Mouse (Mus musculus): ENCODE data around the gene Gabrr1. TPM values are rescaled to one million over a fixed set of nuclear protein-coding genes. Genes with fewer than 3 reads are reported as not detected.
"Not testable (repeated sequence)": the region's sequence is repeated elsewhere in the genome, so short reads cannot be mapped to it uniquely, and the experiment has no call there.

Gabrr1 gene
- not detected in 2 replicates for polyA plus RNA-seq (2014; fragmentation: Nextera tagmentation; extraction: Ambion mirVana)

- Histone ChIP-seq H3K27ac (ENCODE audit: low read depth, low read length) (no peak within 1 kb of the TSS), H3K4me2 (replicated peaks; ENCODE audit: low read depth, low read length) (no peak within 1 kb of the TSS), H3K27me3 (ENCODE audit: control insufficient read depth, insufficient read depth, low read length) (no peaks in the 10 kb centered on the region), H3K9me3 (ENCODE audit: control insufficient read depth, low read length) (no peaks in the 10 kb centered on the region), H3K36me3 (ENCODE audit: control insufficient read depth, insufficient read depth, low read length) (no peaks in the 10 kb centered on the region), H3K9ac (ENCODE audit: low read depth, low read length) (no peak within 1 kb of the TSS), H3K4me3 (ENCODE audit: low read depth, low read length) (no peak within 1 kb of the TSS), H3K4me1 (replicated peaks; ENCODE audit: control insufficient read depth, insufficient read depth, low read length) (no peaks in the 10 kb centered on the region)
- DNase-seq (ENCODE audit: low spot score) (no peak), ATAC-seq (ENCODE audit: low FRiP score) (no peak)
- 83% methylated on average over 11 of the region's 11 CpGs for WGBS
Measured at GRCm38 (mm10) chr4:33132221-33132620, at the start of gene Gabrr1. Gene Gabrr1, plus strand, starts transcription at chr4:33132521.

- no peaks in the 10 kb centered on the region for H3K36me3 ChIP-seq (ENCODE audit: control insufficient read depth, insufficient read depth, low read length)
- H3K27me3 ChIP-seq (ENCODE audit: control insufficient read depth, insufficient read depth, low read length), result no peaks in the 10 kb centered on the region
- no peak overlapping the region for H3K4me2 ChIP-seq (replicated peaks; ENCODE audit: low read depth, low read length)
- DNase-seq (ENCODE audit: low spot score) (no peak), ATAC-seq (ENCODE audit: low FRiP score) (no peak)
- no peak overlapping the region for H3K27ac ChIP-seq (ENCODE audit: low read depth, low read length)
- H3K4me1 ChIP-seq (replicated peaks; ENCODE audit: control insufficient read depth, insufficient read depth, low read length), result no peaks in the 10 kb centered on the region
- H3K9me3 ChIP-seq (ENCODE audit: control insufficient read depth, low read length), result no peaks in the 10 kb centered on the region
- H3K9ac ChIP-seq (ENCODE audit: low read depth, low read length), result no peak overlapping the region
- H3K4me3 ChIP-seq (ENCODE audit: low read depth, low read length), result no peak overlapping the region
- whole genome bisulfite sequencing, result 85% methylated on average over 6 of the region's 6 CpGs
Measured at GRCm38 (mm10) chr4:33099118-33099694, 33.1 kb upstream of the Gabrr1 start.

- H3K27ac ChIP-seq (ENCODE audit: low read depth, low read length), result no peak overlapping the region
- ATAC-seq (ENCODE audit: low FRiP score) (no peak), DNase-seq (ENCODE audit: low spot score) (no peak)
- no peak overlapping the region for H3K4me3 ChIP-seq (ENCODE audit: low read depth, low read length)
- no peaks in the 10 kb centered on the region for H3K9me3 ChIP-seq (ENCODE audit: control insufficient read depth, low read length)
- no peaks in the 10 kb centered on the region for H3K4me1 ChIP-seq (replicated peaks; ENCODE audit: control insufficient read depth, insufficient read depth, low read length)
- no peak overlapping the region for H3K9ac ChIP-seq (ENCODE audit: low read depth, low read length)
- H3K36me3 ChIP-seq (ENCODE audit: control insufficient read depth, insufficient read depth, low read length), result no peaks in the 10 kb centered on the region
- no peak overlapping the region for H3K4me2 ChIP-seq (replicated peaks; ENCODE audit: low read depth, low read length)
- no peaks in the 10 kb centered on the region for H3K27me3 ChIP-seq (ENCODE audit: control insufficient read depth, insufficient read depth, low read length)
- WGBS, result 86% methylated on average over 14 of the region's 14 CpGs
Measured at GRCm38 (mm10) chr4:33109720-33110458, 22.4 kb upstream of the Gabrr1 start.

- Histone ChIP-seq H3K4me1 (replicated peaks; ENCODE audit: control insufficient read depth, insufficient read depth, low read length) (no peaks in the 10 kb centered on the region), H3K36me3 (ENCODE audit: control insufficient read depth, insufficient read depth, low read length) (no peaks in the 10 kb centered on the region), H3K9me3 (ENCODE audit: control insufficient read depth, low read length) (no peaks in the 10 kb centered on the region), H3K4me2 (replicated peaks; ENCODE audit: low read depth, low read length) (no peak overlapping the region), H3K9ac (ENCODE audit: low read depth, low read length) (no peak overlapping the region), H3K27ac (ENCODE audit: low read depth, low read length) (no peak overlapping the region), H3K4me3 (ENCODE audit: low read depth, low read length) (no peak overlapping the region), H3K27me3 (ENCODE audit: control insufficient read depth, insufficient read depth, low read length) (no peaks in the 10 kb centered on the region)
- DNase-seq (ENCODE audit: low spot score) (no peak), ATAC-seq (ENCODE audit: low FRiP score) (no peak)
- 88% methylated on average over 7 of the region's 7 CpGs for whole genome bisulfite sequencing
Measured at GRCm38 (mm10) chr4:33110845-33111244, 21.5 kb upstream of the Gabrr1 start.

- H3K4me1 ChIP-seq (replicated peaks; ENCODE audit: control insufficient read depth, insufficient read depth, low read length), result no peaks in the 10 kb centered on the region
- H3K9me3 ChIP-seq (ENCODE audit: control insufficient read depth, low read length), result no peaks in the 10 kb centered on the region
- DNase-seq (ENCODE audit: low spot score) (no peak), ATAC-seq (ENCODE audit: low FRiP score) (no peak)
- no peak overlapping the region for H3K9ac ChIP-seq (ENCODE audit: low read depth, low read length)
- no peaks in the 10 kb centered on the region for H3K27me3 ChIP-seq (ENCODE audit: control insufficient read depth, insufficient read depth, low read length)
- H3K36me3 ChIP-seq (ENCODE audit: control insufficient read depth, insufficient read depth, low read length), result no peaks in the 10 kb centered on the region
- H3K27ac ChIP-seq (ENCODE audit: low read depth, low read length), result no peak overlapping the region
- H3K4me3 ChIP-seq (ENCODE audit: low read depth, low read length), result no peak overlapping the region
- no peak overlapping the region for H3K4me2 ChIP-seq (replicated peaks; ENCODE audit: low read depth, low read length)
- 89% methylated on average over 9 of the region's 9 CpGs for WGBS
Measured at GRCm38 (mm10) chr4:33111358-33111757, 21.0 kb upstream of the Gabrr1 start.

GRCm38 (mm10) chr4:33112866-33113265 lies 19.5 kb upstream of the Gabrr1 start:
- H3K36me3 ChIP-seq (ENCODE audit: control insufficient read depth, insufficient read depth, low read length); DNase-seq (ENCODE audit: low spot score); ATAC-seq (ENCODE audit: low FRiP score); H3K4me1 ChIP-seq (replicated peaks; ENCODE audit: control insufficient read depth, insufficient read depth, low read length); H3K4me2 ChIP-seq (replicated peaks; ENCODE audit: low read depth, low read length); H3K27ac ChIP-seq (ENCODE audit: low read depth, low read length); H3K4me3 ChIP-seq (ENCODE audit: low read depth, low read length); H3K27me3 ChIP-seq (ENCODE audit: control insufficient read depth, insufficient read depth, low read length); H3K9ac ChIP-seq (ENCODE audit: low read depth, low read length); H3K9me3 ChIP-seq (ENCODE audit: control insufficient read depth, low read length): not testable (repeated sequence)
- 92% methylated on average over 13 of the region's 14 CpGs for WGBS

- H3K9ac ChIP-seq (ENCODE audit: low read depth, low read length); H3K4me2 ChIP-seq (replicated peaks; ENCODE audit: low read depth, low read length); ATAC-seq (ENCODE audit: low FRiP score); H3K27ac ChIP-seq (ENCODE audit: low read depth, low read length); H3K27me3 ChIP-seq (ENCODE audit: control insufficient read depth, insufficient read depth, low read length); H3K4me1 ChIP-seq (replicated peaks; ENCODE audit: control insufficient read depth, insufficient read depth, low read length); H3K4me3 ChIP-seq (ENCODE audit: low read depth, low read length); H3K36me3 ChIP-seq (ENCODE audit: control insufficient read depth, insufficient read depth, low read length); H3K9me3 ChIP-seq (ENCODE audit: control insufficient read depth, low read length): not testable (repeated sequence)
- peak; percentile 84 for DNase-seq (ENCODE audit: low spot score)
- 2% methylated on average over 3 of the region's 3 CpGs for WGBS
Measured at GRCm38 (mm10) chr4:33119118-33119517, 13.2 kb upstream of the Gabrr1 start.

- Histone ChIP-seq H3K4me3 (ENCODE audit: low read depth, low read length) (no peak overlapping the region), H3K9ac (ENCODE audit: low read depth, low read length) (no peak overlapping the region), H3K36me3 (ENCODE audit: control insufficient read depth, insufficient read depth, low read length) (no peaks in the 10 kb centered on the region), H3K27me3 (ENCODE audit: control insufficient read depth, insufficient read depth, low read length) (no peaks in the 10 kb centered on the region), H3K9me3 (ENCODE audit: control insufficient read depth, low read length) (no peaks in the 10 kb centered on the region), H3K27ac (ENCODE audit: low read depth, low read length) (no peak overlapping the region), H3K4me2 (replicated peaks; ENCODE audit: low read depth, low read length) (no peak overlapping the region), H3K4me1 (replicated peaks; ENCODE audit: control insufficient read depth, insufficient read depth, low read length) (no peaks in the 10 kb centered on the region)
- ATAC-seq (ENCODE audit: low FRiP score) (no peak), DNase-seq (ENCODE audit: low spot score) (peak; percentile 32)
- 83% methylated on average over 6 of the region's 6 CpGs for WGBS
Measured at GRCm38 (mm10) chr4:33124493-33124892, 7.8 kb upstream of the Gabrr1 start.
